ENCODE assay signal across 25 mouse cellular contexts in genomic region chr5:64828314-64828713, GRCm38 (mm10). TPM values are rescaled to one million over a fixed set of nuclear protein-coding genes. Genes with fewer than 3 reads are reported as not detected.
DNase-seq lines count a peak whose midpoint lies in the region; ATAC-seq and TF ChIP-seq lines count a peak whose summit lies in the region.
"Had no signal": no experiment of that assay in that cellular context is flagged by ENCODE, and none has a peak within 500 bp of the region (broad histone marks: within the 10 kb centered on the region; RNA-seq: fewer than 3 reads in every experiment).

No protein-coding gene starts in this region.

- no peaks in the 10 kb centered on the region for H3K27me3 ChIP-seq in midbrain, embryonic 11.5 days (ENCODE audit: control insufficient read depth, insufficient read depth, low read length)
- no peaks in the 10 kb centered on the region for H3K27me3 ChIP-seq in midbrain, postnatal 0 days (ENCODE audit: insufficient read depth, low read length)
- H3K27me3 ChIP-seq: embryonic facial prominence, embryonic 13.5 days; forebrain, embryonic 12.5 days; forebrain, embryonic 15.5 days; hindbrain, embryonic 13.5 days had no signal

- H3K27ac ChIP-seq in midbrain, embryonic 11.5 days (ENCODE audit: low read depth, low read length): no peak overlapping the region
- H3K27ac ChIP-seq in midbrain, postnatal 0 days (ENCODE audit: low read depth, low read length): no peak overlapping the region
- H3K27ac ChIP-seq: embryonic facial prominence, embryonic 10.5 days; embryonic facial prominence, embryonic 13.5 days; forebrain, embryonic 12.5 days; forebrain, embryonic 15.5 days; hindbrain, embryonic 10.5 days; hindbrain, embryonic 13.5 days had no signal

- peaks cover 29% of the 10 kb centered on the region for H3K36me3 ChIP-seq in midbrain, embryonic 11.5 days (ENCODE audit: control insufficient read depth, insufficient read depth, low read length)
- H3K36me3 ChIP-seq in midbrain, postnatal 0 days (ENCODE audit: insufficient read depth, low read length): peaks cover 16% of the 10 kb centered on the region

- H3K4me1 ChIP-seq in midbrain, embryonic 11.5 days (ENCODE audit: control insufficient read depth, insufficient read depth, low read length): no peaks in the 10 kb centered on the region
- no peaks in the 10 kb centered on the region for H3K4me1 ChIP-seq in midbrain, postnatal 0 days (ENCODE audit: insufficient read depth, low read length)
- H3K4me1 ChIP-seq: embryonic facial prominence, embryonic 10.5 days; embryonic facial prominence, embryonic 13.5 days; forebrain, embryonic 12.5 days; forebrain, embryonic 15.5 days; hindbrain, embryonic 13.5 days had no signal

- no peak overlapping the region for H3K4me3 ChIP-seq in midbrain, embryonic 11.5 days (ENCODE audit: low read depth, low read length)
- no peak overlapping the region for H3K4me3 ChIP-seq in midbrain, postnatal 0 days (ENCODE audit: low read depth, low read length)
- H3K4me3 ChIP-seq: embryonic facial prominence, embryonic 10.5 days; embryonic facial prominence, embryonic 13.5 days; erythroblast, embryonic 14.5 days; forebrain, embryonic 12.5 days; forebrain, embryonic 15.5 days; hindbrain, embryonic 10.5 days; hindbrain, embryonic 13.5 days had no signal

- ATAC-seq in midbrain, embryonic 11.5 days (ENCODE audit: low FRiP score): no peak
- no peak for ATAC-seq in midbrain, postnatal 0 days (ENCODE audit: low FRiP score)
- ATAC-seq in megakaryocyte progenitor cell, adult 5-6 weeks (replicated peaks; ENCODE audit: poor library complexity): peak; percentile 59
- ATAC-seq: activated CD4-positive, CD25-positive, alpha-beta regulatory T cell, adult 4 months; forebrain, embryonic 15.5 days; hindbrain, embryonic 16.5 days; intestine, postnatal 0 days had no signal

- TF ChIP-seq CTCF in midbrain, postnatal 0 days (IDR thresholded peaks at IDR 0.05): no peak

- no peaks in the 10 kb centered on the region; the same call in 1 of the 2 replicates for H3K9me3 ChIP-seq in midbrain, embryonic 11.5 days (ENCODE audit: control insufficient read depth, low read length)
- no peaks in the 10 kb centered on the region for H3K9me3 ChIP-seq in midbrain, postnatal 0 days (ENCODE audit: low read length)
- H3K9me3 ChIP-seq: embryonic facial prominence, embryonic 10.5 days; embryonic facial prominence, embryonic 13.5 days; forebrain, embryonic 12.5 days; forebrain, embryonic 15.5 days; hindbrain, embryonic 10.5 days; hindbrain, embryonic 13.5 days had no signal

- DNase-seq in heart, adult 11 months: peak; percentile 87
- no peak for DNase-seq in heart, adult 9 months (ENCODE audit: low spot score in 2 of 2)
- DNase-seq in midbrain, embryonic 11.5 days (ENCODE audit: low spot score, missing footprints): peak; percentile 51
- no peak for DNase-seq in midbrain, postnatal 0 days (ENCODE audit: low spot score)
- DNase-seq in thymus, postnatal 4 days: no peak
- DNase-seq: adrenal gland, postnatal 10 days; adrenal gland, postnatal 36 days; cerebellum, adult 11 months; cerebellum, adult 2 months; cerebellum, adult 9-11 months; cerebellum, postnatal 25 days; embryo, embryonic 11 days; gastrocnemius, postnatal 25 days had no signal

- no peak overlapping the region for H3K4me2 ChIP-seq in midbrain, embryonic 11.5 days
- no peak overlapping the region for H3K4me2 ChIP-seq in midbrain, postnatal 0 days (ENCODE audit: low read depth, low read length, poor library complexity, severe bottlenecking)
- H3K4me2 ChIP-seq: embryonic facial prominence, embryonic 13.5 days; forebrain, embryonic 12.5 days; forebrain, embryonic 15.5 days; heart, embryonic 11.5 days; hindbrain, embryonic 13.5 days had no signal

- WGBS in midbrain, embryonic 11.5 days: 93% methylated on average over 9 of the region's 9 CpGs
- 94% methylated on average over 9 of the region's 9 CpGs for WGBS in midbrain, postnatal 0 days

- H3K9ac ChIP-seq in midbrain, embryonic 11.5 days (ENCODE audit: low read length): no peak overlapping the region
- H3K9ac ChIP-seq in midbrain, postnatal 0 days (replicated peaks; ENCODE audit: low read length, poor library complexity, severe bottlenecking): no peak overlapping the region
- H3K9ac ChIP-seq: embryonic facial prominence, embryonic 13.5 days; forebrain, embryonic 12.5 days; forebrain, embryonic 15.5 days; hindbrain, embryonic 13.5 days had no signal

RNA-seq across cellular contexts. Expression of gene Klf3, which starts 25.1 kb away (rescaled TPM):
- polyA plus RNA-seq in midbrain, embryonic 11.5 days (2014; fragmentation: Nextera tagmentation; extraction: Ambion mirVana): 34.8 and 37.7 TPM in 2 replicates
- 12.3 and 14.9 TPM in 2 replicates for total RNA-seq in midbrain, postnatal 0 days (2014; rRNA removed)
- 26.7 and 28.9 TPM in 2 replicates for polyA plus RNA-seq in midbrain, postnatal 0 days (2015; fragmentation: Nextera tagmentation; extraction: Ambion mirVana)
- total RNA-seq in megakaryocyte progenitor cell, adult 5-6 weeks (2015): 30.7 and 42.7 TPM in 2 replicates
- 9.4 and 12.5 TPM in 2 replicates for total RNA-seq in megakaryocyte progenitor cell, adult 5-6 weeks (2017)

Comparison
In these comparisons a context has a peak if more than half of its experiments do, and no peak if none do; other contexts are left out.
1. DNase-seq: peak in heart, adult 11 months (single experiment) and midbrain, embryonic 11.5 days (single experiment); none in heart, adult 9 months (0 of 2), midbrain, postnatal 0 days (single experiment) and thymus, postnatal 4 days (single experiment).